Mouse (Mus musculus): ENCODE results near the gene Daam2. TPM values are rescaled to one million over a fixed set of nuclear protein-coding genes. Genes with fewer than 3 reads are reported as not detected.

Daam2 gene
- polyA plus RNA-seq, 1 experiment: not detected

DNA sequence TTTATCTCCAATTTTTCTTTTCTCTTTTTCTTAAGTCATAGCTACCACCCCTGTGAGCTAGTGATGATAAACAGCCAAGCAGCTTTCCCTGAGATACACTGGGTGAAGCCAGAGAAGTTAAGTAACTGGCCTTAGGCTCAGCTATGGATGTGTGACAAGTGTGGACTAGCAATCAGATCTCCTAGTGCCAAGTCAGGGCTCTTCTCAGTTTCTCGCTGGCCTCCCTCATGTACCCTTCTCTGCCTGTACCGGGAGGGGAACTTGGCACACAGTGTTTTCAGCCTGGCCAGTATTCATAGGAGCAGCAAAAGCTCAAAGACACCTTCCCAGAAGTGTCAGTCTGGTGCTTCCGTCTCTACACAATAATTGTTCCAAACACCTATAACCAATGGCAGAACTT lies 140.3 kb downstream of the Daam2 start:
- Histone ChIP-seq H3K4me3 (replicated peaks) (no peak overlapping the region), H3K36me3 (ENCODE audit: control insufficient read depth) (no peaks in the 10 kb centered on the region), H3K9me3 (ENCODE audit: control insufficient read depth, low read length) (no peaks in the 10 kb centered on the region), H3K27me3 (ENCODE audit: control insufficient read depth) (no peaks in the 10 kb centered on the region), H3K4me1 (ENCODE audit: control insufficient read depth) (peaks cover 12% of the 10 kb centered on the region)
- TF ChIP-seq GATA1 (IDR thresholded peaks at IDR 0.05; ENCODE audit: low read length): no peak
- TF ChIP-seq TAL1 (IDR thresholded peaks at IDR 0.05; ENCODE audit: low read length): no peak

DNA sequence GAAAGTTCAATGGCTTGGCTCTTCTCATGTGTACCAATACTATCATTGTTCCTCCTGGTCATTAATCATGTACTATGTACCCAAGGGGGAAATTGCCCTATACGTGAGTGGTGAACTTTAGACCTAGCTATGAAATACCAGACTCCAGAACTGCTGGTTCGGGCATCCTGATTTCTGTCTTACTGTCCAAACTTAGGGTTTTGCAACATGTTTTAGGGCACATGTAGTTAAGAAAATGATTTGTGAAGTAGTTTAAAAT lies 141.1 kb downstream of the Daam2 start:
- H3K4me3 ChIP-seq (replicated peaks): no peak overlapping the region
- H3K36me3 ChIP-seq (ENCODE audit: control insufficient read depth): no peaks in the 10 kb centered on the region
- H3K9me3 ChIP-seq (ENCODE audit: control insufficient read depth, low read length): no peaks in the 10 kb centered on the region
- peaks cover 4% of the 10 kb centered on the region for H3K4me1 ChIP-seq (ENCODE audit: control insufficient read depth)
- TF ChIP-seq GATA1 (IDR thresholded peaks at IDR 0.05; ENCODE audit: low read length): no peak
- no peaks in the 10 kb centered on the region for H3K27me3 ChIP-seq (ENCODE audit: control insufficient read depth)

DNA sequence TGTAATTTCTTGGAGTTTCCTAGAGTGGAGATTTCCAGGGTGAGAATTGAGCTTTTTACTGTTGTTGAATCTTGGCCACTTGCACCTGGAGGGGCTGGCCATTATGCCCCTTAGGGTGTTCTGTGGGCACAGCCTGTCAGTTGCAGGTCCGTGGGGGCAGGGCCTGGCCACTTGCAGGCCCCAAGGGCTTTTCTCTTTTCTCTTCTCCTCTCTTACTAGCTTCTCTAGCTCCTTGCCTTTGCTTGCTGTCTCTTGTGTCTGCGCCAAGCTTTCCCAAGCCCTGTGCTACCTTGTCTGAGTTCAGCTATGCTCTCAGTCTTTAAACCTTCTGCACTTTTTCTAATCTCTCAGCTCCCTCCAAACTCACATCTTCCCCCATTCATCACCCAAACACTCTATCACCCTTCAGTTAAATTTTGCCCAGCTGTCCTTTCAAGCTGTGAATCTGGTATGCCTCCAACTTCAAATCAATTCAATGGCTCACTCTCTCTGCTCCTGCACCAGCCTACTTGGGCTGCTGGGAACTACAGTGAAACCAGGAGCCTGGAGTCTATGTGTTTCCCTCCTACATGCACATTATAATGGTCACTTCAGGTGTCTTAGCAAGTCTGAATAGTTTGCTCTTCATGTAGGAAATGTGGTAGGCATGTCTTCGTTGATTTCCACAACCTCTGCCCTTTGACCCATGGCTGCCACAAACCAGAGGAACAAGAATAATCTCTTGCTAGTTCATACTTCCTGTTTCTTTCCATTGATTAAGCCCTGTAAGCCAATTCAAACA lies 141.7 kb downstream of the Daam2 start:
- no peaks in the 10 kb centered on the region for H3K4me1 ChIP-seq (ENCODE audit: control insufficient read depth)
- no peaks in the 10 kb centered on the region for H3K9me3 ChIP-seq (ENCODE audit: control insufficient read depth, low read length)
- no peak for TF ChIP-seq TAL1 (IDR thresholded peaks at IDR 0.05; ENCODE audit: low read length)
- no peak for TF ChIP-seq GATA1 (IDR thresholded peaks at IDR 0.05; ENCODE audit: low read length)
- no peak overlapping the region for H3K4me3 ChIP-seq (replicated peaks)
- H3K27me3 ChIP-seq (ENCODE audit: control insufficient read depth): no peaks in the 10 kb centered on the region
- no peaks in the 10 kb centered on the region for H3K36me3 ChIP-seq (ENCODE audit: control insufficient read depth)

DNA sequence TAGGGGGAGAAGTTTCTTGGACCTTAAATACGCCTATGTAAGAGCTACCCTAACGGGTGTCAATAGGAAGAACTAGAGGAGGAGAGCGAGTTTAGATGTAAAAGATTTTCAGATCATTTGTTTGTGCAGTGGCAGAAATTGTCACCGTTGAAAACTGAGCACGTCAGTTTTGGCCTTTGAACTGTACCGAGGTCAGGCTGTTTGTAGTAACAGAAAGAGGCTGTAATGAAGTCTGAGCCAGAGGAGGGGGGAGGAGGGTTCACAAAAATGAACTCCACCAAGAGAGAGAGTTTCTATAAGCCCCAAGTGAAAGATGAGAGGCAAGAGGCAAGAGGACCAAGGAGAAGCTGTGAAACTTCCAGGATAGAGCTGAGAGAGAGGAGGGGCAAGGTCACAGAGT lies 144.3 kb downstream of the Daam2 start:
- H3K27me3 ChIP-seq (ENCODE audit: control insufficient read depth): no peaks in the 10 kb centered on the region

DNA sequence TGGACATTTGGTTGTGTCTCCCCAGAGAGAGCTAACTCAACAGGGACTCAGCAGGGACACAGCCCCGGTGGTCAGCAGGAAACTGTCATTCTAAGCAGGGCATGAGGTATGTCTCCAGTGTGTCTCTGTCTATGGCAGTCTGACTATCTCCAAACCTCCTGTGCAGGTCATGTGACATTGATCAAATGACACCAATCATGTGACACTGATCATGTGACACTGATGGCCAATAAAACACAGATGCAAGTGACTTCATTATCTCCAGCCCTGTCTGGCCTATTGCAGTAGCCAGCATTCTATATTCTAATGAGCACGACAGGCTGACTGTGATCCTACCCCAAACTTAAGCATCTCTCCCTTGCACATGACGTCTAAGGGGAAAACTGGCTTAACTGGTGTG lies 147.9 kb downstream of the Daam2 start:
- Histone ChIP-seq H3K4me1 (ENCODE audit: control insufficient read depth) (no peaks in the 10 kb centered on the region), H3K27me3 (ENCODE audit: control insufficient read depth) (no peaks in the 10 kb centered on the region), H3K36me3 (ENCODE audit: control insufficient read depth) (no peaks in the 10 kb centered on the region), H3K4me3 (replicated peaks) (no peak overlapping the region), H3K9me3 (ENCODE audit: control insufficient read depth, low read length) (no peaks in the 10 kb centered on the region)
- TF ChIP-seq GATA1 (IDR thresholded peaks at IDR 0.05; ENCODE audit: low read length): no peak
- no peak for TF ChIP-seq TAL1 (IDR thresholded peaks at IDR 0.05; ENCODE audit: low read length)

More for the DNA sequence above, 144.3 kb downstream of the Daam2 start:
- Histone ChIP-seq H3K4me3 (replicated peaks) (no peak overlapping the region), H3K36me3 (ENCODE audit: control insufficient read depth) (no peaks in the 10 kb centered on the region), H3K4me1 (ENCODE audit: control insufficient read depth) (no peaks in the 10 kb centered on the region), H3K9me3 (ENCODE audit: control insufficient read depth, low read length) (no peaks in the 10 kb centered on the region)
- no peak for TF ChIP-seq TAL1 (IDR thresholded peaks at IDR 0.05; ENCODE audit: low read length)
- no peak for TF ChIP-seq GATA1 (IDR thresholded peaks at IDR 0.05; ENCODE audit: low read length)

DNA sequence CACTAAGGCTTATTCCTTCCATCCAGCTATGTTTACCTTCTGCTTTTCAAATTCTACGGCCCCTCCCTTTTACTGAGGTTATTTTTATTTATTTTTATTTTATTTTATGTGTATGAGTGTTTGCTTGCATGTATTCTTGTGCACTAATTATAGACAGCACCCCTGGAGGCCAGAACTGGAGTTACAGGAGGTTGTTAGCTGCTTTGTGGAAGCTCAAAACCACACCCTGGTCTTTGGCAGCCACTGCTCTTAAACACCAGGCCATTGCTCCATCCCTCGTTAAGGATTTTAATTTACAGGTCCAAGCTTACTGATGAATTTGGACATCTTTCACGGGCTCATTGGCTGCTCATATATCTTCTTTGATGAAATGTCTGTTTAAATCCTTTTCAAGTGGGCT lies 150.6 kb downstream of the Daam2 start:
- no peaks in the 10 kb centered on the region for H3K4me1 ChIP-seq (ENCODE audit: control insufficient read depth)
- no peak for TF ChIP-seq TAL1 (IDR thresholded peaks at IDR 0.05; ENCODE audit: low read length)
- TF ChIP-seq GATA1 (IDR thresholded peaks at IDR 0.05; ENCODE audit: low read length): no peak
- no peaks in the 10 kb centered on the region for H3K36me3 ChIP-seq (ENCODE audit: control insufficient read depth)
- no peaks in the 10 kb centered on the region for H3K27me3 ChIP-seq (ENCODE audit: control insufficient read depth)
- H3K4me3 ChIP-seq (replicated peaks): no peak overlapping the region
- H3K9me3 ChIP-seq (ENCODE audit: control insufficient read depth, low read length): no peaks in the 10 kb centered on the region

DNA sequence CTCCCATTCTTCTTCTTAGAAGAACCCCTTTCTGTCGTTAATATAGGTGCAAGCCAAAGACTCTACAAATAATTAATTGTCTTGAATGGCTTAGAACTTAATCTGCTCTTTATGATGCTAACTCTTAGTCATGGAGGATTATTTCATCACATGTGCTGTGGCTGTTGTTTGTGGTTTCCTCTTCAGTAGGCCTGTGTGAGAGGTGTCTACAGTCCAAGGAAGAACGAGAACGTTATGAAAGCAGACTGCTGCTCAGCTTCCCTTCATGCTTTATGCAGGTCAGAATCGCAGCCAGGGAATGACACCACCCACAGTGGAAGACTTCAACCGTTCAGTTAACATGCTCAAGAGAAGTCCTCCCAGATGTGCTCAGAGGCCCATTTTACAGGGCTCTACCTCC lies 151.2 kb downstream of the Daam2 start:
- Histone ChIP-seq H3K9me3 (ENCODE audit: control insufficient read depth, low read length) (no peaks in the 10 kb centered on the region), H3K36me3 (ENCODE audit: control insufficient read depth) (no peaks in the 10 kb centered on the region), H3K4me1 (ENCODE audit: control insufficient read depth) (no peaks in the 10 kb centered on the region), H3K4me3 (replicated peaks) (no peak overlapping the region), H3K27me3 (ENCODE audit: control insufficient read depth) (no peaks in the 10 kb centered on the region)
- no peak for TF ChIP-seq TAL1 (IDR thresholded peaks at IDR 0.05; ENCODE audit: low read length)
- no peak for TF ChIP-seq GATA1 (IDR thresholded peaks at IDR 0.05; ENCODE audit: low read length)

Other genes starting within 250 kb of the Daam2 start
- gene Mocs1, start 136.0 kb downstream of the Daam2 start, polyA plus RNA-seq (2012): 0.95 and 1.4 TPM in 2 replicates
- not detected in 2 replicates for gene Kif6, start 50.8 kb upstream of the Daam2 start, polyA plus RNA-seq (2012)